Mouse (Mus musculus): ENCODE measurements at regions not wholly inside any gene's neighbourhood (a gene's known extent, or its start where the extent isn't known, plus 50 kb on each side); places are given as distances from the start of the nearest gene placed in this dataset.

GRCm38 (mm10) chr5:119559696-119560095, 110.8 kb upstream of the Tbx3 start:
- H3K4me1 ChIP-seq (ENCODE audit: control insufficient read depth, insufficient read depth, low read length), result no peaks in the 10 kb centered on the region
- no peaks in the 10 kb centered on the region for H3K36me3 ChIP-seq (ENCODE audit: control insufficient read depth, insufficient read depth, low read length)
- no peaks in the 10 kb centered on the region for H3K27me3 ChIP-seq (ENCODE audit: control insufficient read depth, insufficient read depth, low read length)
- H3K27ac ChIP-seq (ENCODE audit: control insufficient read depth, insufficient read depth, low read depth, low read length), result no peak overlapping the region
- H3K4me3 ChIP-seq (ENCODE audit: control insufficient read depth, low read depth, low read length), result no peak overlapping the region
- TF ChIP-seq POLR2A (IDR thresholded peaks at IDR 0.05; ENCODE audit: control insufficient read depth, low read depth, low read length), result no peak
- TF ChIP-seq CTCF (IDR thresholded peaks at IDR 0.05; ENCODE audit: control insufficient read depth, insufficient read depth, insufficient replicate concordance, low read depth, low read length), result no peak

- no peaks in the 10 kb centered on the region for H3K36me3 ChIP-seq (ENCODE audit: control insufficient read depth, insufficient read depth, low read length)
- no peak for TF ChIP-seq POLR2A (IDR thresholded peaks at IDR 0.05; ENCODE audit: control insufficient read depth, low read depth, low read length)
- peak; percentile 28; the same call in 1 of the 2 replicates for TF ChIP-seq CTCF (IDR thresholded peaks at IDR 0.05; ENCODE audit: control insufficient read depth, insufficient read depth, insufficient replicate concordance, low read depth, low read length)
- no peaks in the 10 kb centered on the region for H3K4me1 ChIP-seq (ENCODE audit: control insufficient read depth, insufficient read depth, low read length)
- no peak overlapping the region for H3K27ac ChIP-seq (ENCODE audit: control insufficient read depth, insufficient read depth, low read depth, low read length)
- H3K4me3 ChIP-seq (ENCODE audit: control insufficient read depth, low read depth, low read length), result no peak overlapping the region
- no peaks in the 10 kb centered on the region for H3K27me3 ChIP-seq (ENCODE audit: control insufficient read depth, insufficient read depth, low read length)
These were observed 110.1 kb upstream of the Tbx3 start for GRCm38 (mm10) chr5:119560392-119560791.

DNA sequence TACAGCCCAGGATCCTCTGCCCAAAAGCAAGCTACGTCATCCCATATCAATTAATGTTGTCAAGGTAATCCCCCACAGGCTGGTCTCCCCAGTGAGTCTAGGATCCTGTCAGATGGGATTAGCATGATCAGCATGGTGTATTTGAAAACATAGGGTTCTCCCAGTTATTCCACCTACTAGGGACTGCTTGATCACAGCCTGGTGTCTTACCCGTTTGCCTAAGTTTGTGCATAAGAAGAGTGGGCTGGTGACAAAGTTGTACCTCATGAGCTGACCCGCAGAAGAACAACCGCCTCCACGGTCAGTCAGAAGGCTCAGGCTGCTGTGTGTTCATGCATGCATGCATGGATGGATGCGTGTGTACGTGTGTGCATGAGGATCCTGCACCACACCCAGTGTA, 108.9 kb upstream of the Tbx3 start:
- Histone ChIP-seq H3K27me3 (ENCODE audit: control insufficient read depth, insufficient read depth, low read length) (no peaks in the 10 kb centered on the region), H3K36me3 (ENCODE audit: control insufficient read depth, insufficient read depth, low read length) (no peaks in the 10 kb centered on the region), H3K4me1 (ENCODE audit: control insufficient read depth, insufficient read depth, low read length) (no peaks in the 10 kb centered on the region)

DNA sequence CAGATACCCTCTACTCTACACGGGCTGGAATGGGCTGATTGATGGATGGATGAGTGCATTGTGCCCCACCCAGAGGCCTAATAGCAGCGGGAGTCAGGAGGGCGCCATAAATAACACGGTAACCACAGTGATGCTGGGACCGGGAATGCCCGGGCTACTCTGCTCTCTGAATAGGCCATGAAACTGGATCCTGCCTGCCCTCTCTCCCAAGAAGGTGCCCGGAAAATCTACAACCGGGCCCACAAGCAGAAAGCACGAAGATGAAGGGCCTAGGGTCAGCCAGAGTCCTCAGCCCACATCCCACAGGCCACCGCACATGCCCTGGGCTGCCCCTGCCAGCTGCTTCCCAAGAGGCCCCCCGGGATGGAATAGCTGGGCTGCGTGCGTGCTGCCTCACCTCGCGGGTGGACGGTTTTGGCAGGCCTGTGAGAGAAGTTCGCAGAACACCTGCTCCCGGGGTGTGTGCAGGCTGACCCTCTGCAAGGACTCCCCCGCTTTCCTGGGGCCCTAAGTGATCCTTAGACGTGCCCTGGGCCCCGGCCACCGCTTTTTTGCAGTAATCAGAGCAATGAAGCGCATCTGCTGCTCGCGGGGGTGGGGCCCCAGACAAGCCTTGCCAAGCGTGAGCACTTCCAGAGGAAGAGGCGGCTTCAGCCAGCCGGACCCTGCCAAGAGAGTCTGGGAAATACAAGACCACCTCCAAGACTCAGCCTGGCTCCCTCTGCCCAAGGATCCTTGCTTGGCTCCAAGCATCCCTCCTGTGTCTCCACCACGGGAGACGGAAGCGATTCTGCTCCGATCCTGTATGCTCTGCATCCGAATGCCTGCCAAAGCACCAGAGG, 106.7 kb upstream of the Tbx3 start:
- TF ChIP-seq CTCF (IDR thresholded peaks at IDR 0.05; ENCODE audit: control insufficient read depth, insufficient read depth, insufficient replicate concordance, low read depth, low read length), result no peak
- no peak for TF ChIP-seq POLR2A (IDR thresholded peaks at IDR 0.05; ENCODE audit: control insufficient read depth, low read depth, low read length)

More for the DNA sequence above, 108.9 kb upstream of the Tbx3 start:
- no peak for TF ChIP-seq CTCF (IDR thresholded peaks at IDR 0.05; ENCODE audit: control insufficient read depth, insufficient read depth, insufficient replicate concordance, low read depth, low read length)
- TF ChIP-seq POLR2A (IDR thresholded peaks at IDR 0.05; ENCODE audit: control insufficient read depth, low read depth, low read length), result no peak
- no peak overlapping the region for H3K4me3 ChIP-seq (ENCODE audit: control insufficient read depth, low read depth, low read length)
- no peak overlapping the region for H3K27ac ChIP-seq (ENCODE audit: control insufficient read depth, insufficient read depth, low read depth, low read length)

GRCm38 (mm10) chr5:119567639-119568038, 102.8 kb upstream of the Tbx3 start:
- H3K4me3 ChIP-seq (ENCODE audit: control insufficient read depth, low read depth, low read length), result no peak overlapping the region
- no peaks in the 10 kb centered on the region for H3K36me3 ChIP-seq (ENCODE audit: control insufficient read depth, insufficient read depth, low read length)
- TF ChIP-seq CTCF (IDR thresholded peaks at IDR 0.05; ENCODE audit: control insufficient read depth, insufficient read depth, insufficient replicate concordance, low read depth, low read length) (no peak), POLR2A (IDR thresholded peaks at IDR 0.05; ENCODE audit: control insufficient read depth, low read depth, low read length) (no peak)
- H3K4me1 ChIP-seq (ENCODE audit: control insufficient read depth, insufficient read depth, low read length), result no peaks in the 10 kb centered on the region
- H3K27me3 ChIP-seq (ENCODE audit: control insufficient read depth, insufficient read depth, low read length), result no peaks in the 10 kb centered on the region
- no peak overlapping the region for H3K27ac ChIP-seq (ENCODE audit: control insufficient read depth, insufficient read depth, low read depth, low read length)

More for the DNA sequence above, 106.7 kb upstream of the Tbx3 start:
- H3K27ac ChIP-seq (ENCODE audit: control insufficient read depth, insufficient read depth, low read depth, low read length), result no peak overlapping the region
- no peaks in the 10 kb centered on the region for H3K27me3 ChIP-seq (ENCODE audit: control insufficient read depth, insufficient read depth, low read length)
- H3K36me3 ChIP-seq (ENCODE audit: control insufficient read depth, insufficient read depth, low read length), result no peaks in the 10 kb centered on the region
- no peak overlapping the region for H3K4me3 ChIP-seq (ENCODE audit: control insufficient read depth, low read depth, low read length)
- H3K4me1 ChIP-seq (ENCODE audit: control insufficient read depth, insufficient read depth, low read length), result no peaks in the 10 kb centered on the region

DNA sequence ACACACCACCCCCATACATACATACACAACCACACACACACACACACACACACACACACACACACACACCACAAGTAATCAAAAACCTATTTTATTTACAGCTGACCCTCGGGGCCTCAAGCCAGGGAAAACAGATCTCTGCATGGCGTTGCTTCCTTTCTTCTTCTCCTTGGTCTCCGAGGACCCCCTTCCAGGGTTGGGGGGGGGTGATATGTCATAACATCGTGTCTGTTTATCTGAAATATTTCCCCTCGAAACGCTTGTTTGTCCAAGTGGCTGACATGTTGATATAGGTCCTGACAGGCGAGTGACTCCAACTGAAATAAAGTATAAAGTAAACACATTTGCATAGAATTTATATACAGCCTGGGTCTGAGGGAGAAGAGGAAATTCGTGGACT, 100.4 kb upstream of the Tbx3 start:
- H3K4me3 ChIP-seq (ENCODE audit: control insufficient read depth, low read depth, low read length), result no peak overlapping the region
- no peak for TF ChIP-seq CTCF (IDR thresholded peaks at IDR 0.05; ENCODE audit: control insufficient read depth, insufficient read depth, insufficient replicate concordance, low read depth, low read length)
- no peak for TF ChIP-seq POLR2A (IDR thresholded peaks at IDR 0.05; ENCODE audit: control insufficient read depth, low read depth, low read length)
- peaks cover 2% of the 10 kb centered on the region; the same call in 1 of the 2 replicates for H3K4me1 ChIP-seq (ENCODE audit: control insufficient read depth, insufficient read depth, low read length)
- no peaks in the 10 kb centered on the region for H3K27me3 ChIP-seq (ENCODE audit: control insufficient read depth, insufficient read depth, low read length)
- no peaks in the 10 kb centered on the region for H3K36me3 ChIP-seq (ENCODE audit: control insufficient read depth, insufficient read depth, low read length)
- no peak overlapping the region for H3K27ac ChIP-seq (ENCODE audit: control insufficient read depth, insufficient read depth, low read depth, low read length)

DNA sequence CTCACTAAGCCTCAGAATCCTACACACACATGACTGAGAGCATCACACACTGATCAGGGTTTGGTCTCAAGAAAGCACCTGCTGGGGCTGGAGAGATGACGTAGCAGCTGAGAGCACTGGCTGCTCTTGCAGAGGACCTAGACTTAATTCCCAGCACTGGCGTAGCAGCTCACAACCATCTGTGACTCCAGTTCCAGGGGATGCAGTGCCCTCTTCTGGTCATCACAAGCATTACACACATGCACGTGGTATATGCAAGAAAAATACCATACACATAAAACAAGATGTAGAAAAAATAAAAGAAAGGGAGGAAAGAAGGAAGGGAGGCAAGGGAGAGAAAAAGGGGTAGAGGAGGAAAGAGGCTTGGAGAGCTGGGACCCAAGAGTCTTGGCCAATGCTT, 98.8 kb upstream of the Tbx3 start:
- Histone ChIP-seq H3K27ac (ENCODE audit: control insufficient read depth, insufficient read depth, low read depth, low read length) (no peak overlapping the region), H3K4me1 (ENCODE audit: control insufficient read depth, insufficient read depth, low read length) (peaks cover 3% of the 10 kb centered on the region; the same call in 1 of the 2 replicates), H3K4me3 (ENCODE audit: control insufficient read depth, low read depth, low read length) (no peak overlapping the region), H3K27me3 (ENCODE audit: control insufficient read depth, insufficient read depth, low read length) (no peaks in the 10 kb centered on the region), H3K36me3 (ENCODE audit: control insufficient read depth, insufficient read depth, low read length) (no peaks in the 10 kb centered on the region)
- no peak for TF ChIP-seq POLR2A (IDR thresholded peaks at IDR 0.05; ENCODE audit: control insufficient read depth, low read depth, low read length)
- TF ChIP-seq CTCF (IDR thresholded peaks at IDR 0.05; ENCODE audit: control insufficient read depth, insufficient read depth, insufficient replicate concordance, low read depth, low read length), result peak; percentile 72; the same call in 1 of the 2 replicates
